Mouse (Mus musculus): ENCODE measurements around the gene Bloc1s1.

Gene Bloc1s1

DNA sequence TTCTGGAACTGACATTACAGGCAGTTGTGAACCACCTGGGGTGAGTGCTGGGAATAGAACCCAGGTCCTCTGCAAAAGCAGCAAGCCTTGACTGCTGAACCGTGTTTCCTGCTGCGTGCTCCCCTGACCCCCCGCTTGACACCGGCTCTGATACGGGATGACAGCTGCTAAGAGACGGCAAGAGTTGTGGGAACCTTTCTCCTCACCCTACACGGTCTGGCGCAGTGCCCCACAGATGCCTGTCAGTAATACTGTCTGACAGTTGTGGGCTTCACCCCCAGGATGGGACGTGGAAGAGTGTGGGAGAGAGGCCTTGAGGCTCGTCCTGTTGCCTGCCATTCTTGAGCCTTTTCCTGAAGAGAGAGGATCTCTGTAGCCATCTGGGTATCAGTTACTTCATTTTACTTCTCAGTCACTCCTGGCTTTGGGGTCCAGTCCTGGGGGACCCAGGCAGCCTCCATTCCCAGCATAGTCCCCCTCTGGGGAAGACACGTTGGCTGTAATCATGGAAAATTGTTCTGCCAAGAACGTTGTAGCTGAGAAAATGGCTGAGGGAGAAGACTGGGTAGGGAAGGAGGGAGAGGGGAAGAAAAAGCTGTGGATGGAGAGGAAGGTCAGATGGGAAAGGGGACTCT lies 14.0 kb upstream of the Bloc1s1 start:
- TF ChIP-seq GATA4 (IDR thresholded peaks at IDR 0.05; ENCODE audit: insufficient replicate concordance, low read length): no peak

DNA sequence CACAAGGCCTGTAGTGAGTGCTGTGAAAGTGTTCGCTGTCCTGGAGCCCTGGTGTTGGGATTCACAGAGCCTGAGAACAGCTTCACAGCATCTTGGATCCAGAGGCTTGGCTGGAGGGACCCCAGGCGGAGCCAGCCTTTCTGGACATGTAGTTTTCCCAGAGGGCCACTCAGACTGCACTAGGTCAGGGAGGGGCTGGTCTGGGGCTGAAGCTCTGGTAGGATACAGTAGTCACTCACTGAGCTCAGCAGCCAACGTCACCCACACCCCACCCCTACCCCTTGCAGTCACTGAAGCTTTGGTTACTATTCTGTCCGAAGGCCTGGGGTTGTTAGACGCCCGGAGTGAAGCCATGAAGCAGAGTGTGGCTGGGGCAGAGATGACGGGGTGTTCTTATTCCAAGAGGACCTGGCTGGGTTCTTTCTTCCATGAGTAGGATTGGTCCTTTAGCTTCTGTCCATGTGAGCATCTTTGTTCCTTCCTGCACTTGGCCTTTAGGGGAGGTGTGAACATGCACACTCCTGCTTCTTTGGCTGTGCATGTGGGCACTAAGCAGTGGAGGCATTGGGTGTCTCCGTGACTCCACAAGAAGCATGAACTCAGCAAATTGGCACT lies 12.1 kb upstream of the Bloc1s1 start:
- no peak for TF ChIP-seq GATA4 (IDR thresholded peaks at IDR 0.05; ENCODE audit: insufficient replicate concordance, low read length)

GRCm38 (mm10) chr10:128934997-128935787 lies 11.4 kb upstream of the Bloc1s1 start:
- TF ChIP-seq GATA4 (IDR thresholded peaks at IDR 0.05; ENCODE audit: insufficient replicate concordance, low read length): no peak

GRCm38 (mm10) chr10:128933976-128934721 lies 10.3 kb upstream of the Bloc1s1 start:
- no peak for TF ChIP-seq GATA4 (IDR thresholded peaks at IDR 0.05; ENCODE audit: insufficient replicate concordance, low read length)

DNA sequence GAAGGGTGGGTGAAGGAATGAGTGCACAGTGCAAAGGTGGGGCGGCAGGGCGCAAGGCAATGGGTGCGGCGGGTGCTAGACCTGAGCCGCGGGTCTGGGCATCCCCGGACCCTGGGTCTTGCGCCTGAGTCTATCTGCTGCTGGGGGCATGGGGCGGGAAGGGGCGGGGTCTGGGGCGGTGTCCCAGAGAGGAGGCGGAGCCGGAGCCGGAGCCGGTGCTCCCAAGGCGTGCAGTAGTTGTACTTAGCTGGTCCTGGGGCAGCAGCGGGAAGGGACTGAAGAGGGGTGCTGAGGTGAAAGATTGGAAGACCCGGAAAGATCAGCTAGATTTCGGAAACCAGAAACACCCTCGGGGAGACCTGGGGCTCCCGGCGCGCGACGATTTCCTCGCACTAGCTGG lies 9.7 kb upstream of the Bloc1s1 start, which contains the start of gene Itga7:
Itga7 (plus strand) TSS at position 245 of the 400 bp plus-strand sequence.
- no peak for TF ChIP-seq GATA4 (IDR thresholded peaks at IDR 0.05; ENCODE audit: insufficient replicate concordance, low read length)

- no peak for TF ChIP-seq GATA4 (IDR thresholded peaks at IDR 0.05; ENCODE audit: insufficient replicate concordance, low read length)
Measured at GRCm38 (mm10) chr10:128931441-128931840, 7.6 kb upstream of the Bloc1s1 start.

- no peak for TF ChIP-seq GATA4 (IDR thresholded peaks at IDR 0.05; ENCODE audit: insufficient replicate concordance, low read length)
Measured at GRCm38 (mm10) chr10:128929638-128930378, 6.0 kb upstream of the Bloc1s1 start.

GRCm38 (mm10) chr10:128928356-128928755 lies 4.5 kb upstream of the Bloc1s1 start:
- TF ChIP-seq GATA4 (IDR thresholded peaks at IDR 0.05; ENCODE audit: insufficient replicate concordance, low read length): no peak

DNA sequence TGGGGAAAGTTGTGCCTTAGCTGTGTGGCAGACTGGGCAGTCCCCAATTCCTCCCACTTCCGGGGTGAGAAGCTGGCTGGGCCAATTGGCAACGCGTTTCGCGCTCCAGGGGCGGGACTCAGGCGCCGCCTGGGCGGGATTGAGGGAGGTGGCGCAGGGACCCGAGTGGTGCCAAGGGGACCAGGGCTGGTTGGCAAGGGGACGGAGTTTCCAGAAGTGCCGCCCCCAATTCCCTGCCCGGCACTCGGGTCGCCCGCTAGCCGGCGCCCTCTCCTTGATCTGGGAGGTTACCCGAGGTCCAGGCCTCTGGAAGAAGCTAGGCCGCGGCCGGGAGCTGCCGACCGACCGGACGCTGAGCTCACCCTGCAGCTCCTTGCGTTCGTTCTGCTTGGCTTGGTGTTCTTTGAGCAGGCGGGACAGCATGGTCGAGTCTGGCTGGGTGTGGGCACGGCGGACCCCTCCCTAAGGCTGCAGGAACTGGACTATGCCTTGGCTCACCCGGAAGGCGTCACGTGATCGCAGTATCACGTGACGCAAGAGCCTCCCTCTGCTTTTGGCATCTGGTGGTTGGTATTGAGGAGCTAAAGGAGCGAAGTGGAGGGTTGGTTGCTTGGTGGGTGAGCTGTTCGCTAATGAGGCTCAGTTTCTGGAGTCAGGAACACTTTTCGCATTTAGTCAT lies 683 bp downstream of the Bloc1s1 start:
- no peak for TF ChIP-seq GATA4 (IDR thresholded peaks at IDR 0.05; ENCODE audit: insufficient replicate concordance, low read length)

GRCm38 (mm10) chr10:128922822-128923012 lies 1.1 kb downstream of the Bloc1s1 start, which contains the start of gene Rdh5:
Gene Rdh5 (minus strand): TSS chr10:128922888.
- no peak for TF ChIP-seq GATA4 (IDR thresholded peaks at IDR 0.05; ENCODE audit: insufficient replicate concordance, low read length)

- TF ChIP-seq GATA4 (IDR thresholded peaks at IDR 0.05; ENCODE audit: insufficient replicate concordance, low read length): no peak
Measured at GRCm38 (mm10) chr10:128921883-128922821, 1.7 kb downstream of the Bloc1s1 start.

DNA sequence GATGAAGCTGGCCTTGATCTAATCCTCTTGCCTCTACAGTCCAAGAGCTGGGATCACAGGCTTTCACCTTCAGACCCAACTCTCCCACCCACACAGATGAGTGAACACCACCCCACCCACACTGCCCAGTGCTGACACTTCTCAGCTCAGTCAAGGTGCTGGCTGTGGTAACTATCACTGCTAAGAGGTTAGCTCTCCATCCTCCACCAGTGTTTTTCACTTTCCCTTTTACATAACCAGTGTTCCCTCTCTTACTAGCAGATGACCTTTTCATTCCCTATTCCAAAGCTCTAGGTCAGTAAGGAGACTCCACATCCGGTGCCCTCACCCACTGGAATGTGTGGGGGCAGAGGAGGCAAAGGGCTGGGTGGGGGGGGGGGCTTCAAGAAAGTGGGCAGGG lies 2.6 kb downstream of the Bloc1s1 start:
- no peak for TF ChIP-seq GATA4 (IDR thresholded peaks at IDR 0.05; ENCODE audit: insufficient replicate concordance, low read length)

DNA sequence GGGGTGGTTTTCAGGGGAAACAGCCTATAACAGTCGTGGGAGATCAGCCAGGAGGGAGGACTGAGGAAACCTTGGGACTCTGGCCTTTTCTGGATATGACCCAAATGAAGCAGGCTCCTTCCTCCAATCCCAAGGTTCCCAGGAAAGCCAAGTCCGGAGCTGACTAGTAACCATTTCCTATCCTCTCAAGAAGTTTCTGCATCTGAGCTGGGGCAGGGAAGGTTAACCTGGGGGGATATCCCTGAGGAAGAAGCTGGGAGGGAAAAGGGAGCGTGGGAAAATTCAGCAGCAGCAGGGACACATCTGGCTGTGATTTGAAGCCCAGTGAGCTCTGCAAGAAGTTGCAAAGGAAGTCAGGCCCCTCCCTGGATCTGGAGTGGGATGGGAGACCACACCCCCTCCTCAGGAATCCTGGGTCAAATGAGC lies 3.1 kb downstream of the Bloc1s1 start:
- TF ChIP-seq GATA4 (IDR thresholded peaks at IDR 0.05; ENCODE audit: insufficient replicate concordance, low read length): no peak
